Mouse (Mus musculus) G1E (cell line): Measurements from ENCODE around the gene Slc26a1.

Experiments
- CTCF ChIP-seq: IDR thresholded peaks from 2 replicates; pipeline ENCODE4 v1.5.1; 2012; ENCODE audit warnings: low read depth, low read length, inconsistent platforms, mixed read lengths
- GATA1 ChIP-seq: IDR thresholded peaks from 2 replicates; pipeline ENCODE4 v1.6.1; 2012; ENCODE audit warnings: borderline replicate concordance, low read length, inconsistent platforms, mixed read lengths
- POLR2AphosphoS5 ChIP-seq: IDR thresholded peaks from 2 replicates; pipeline ENCODE4 v1.6.1; 2012; ENCODE audit warnings: low read depth, low read length, inconsistent platforms; ENCODE audit not compliant: insufficient replicate concordance
- TAL1 ChIP-seq: conservative IDR thresholded peaks from 2 replicates; pipeline ENCODE4 v1.6.1; 2012; ENCODE audit warnings: low read depth, low read length, inconsistent platforms, mixed read lengths

DNA sequence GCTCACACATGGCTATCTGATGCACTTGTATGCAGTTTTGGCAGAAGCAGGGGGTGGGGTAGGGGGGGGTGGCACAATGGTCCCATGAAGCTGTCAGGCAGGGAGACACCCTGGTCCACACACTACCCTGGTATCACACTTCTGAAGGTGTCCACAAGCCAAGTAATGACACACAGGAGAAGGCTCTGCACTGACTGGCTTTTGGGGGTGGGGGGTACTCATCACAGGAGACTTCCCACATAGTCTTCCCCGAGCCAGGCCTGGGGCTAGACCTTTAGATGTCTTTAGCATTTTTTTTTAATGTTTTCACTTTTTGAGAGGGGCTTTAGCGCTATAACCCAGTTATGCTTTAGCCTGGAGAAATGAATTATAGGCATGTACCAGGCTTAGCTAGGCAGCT, 28.1 kb downstream of the Slc26a1 start:
- TF ChIP-seq CTCF, result no peak
- no peak for TF ChIP-seq POLR2AphosphoS5
- TF ChIP-seq GATA1, result no peak
- TF ChIP-seq TAL1, result no peak
